Mouse (Mus musculus): ENCODE data around the gene Doc2a.

GRCm38 (mm10) chr7:126867534-126867933, 20.3 kb downstream of the Doc2a start:
- TF ChIP-seq HCFC1 (IDR thresholded peaks at IDR 0.05; ENCODE audit: borderline replicate concordance, insufficient read depth, low read length) (no peak), ZNF384 (IDR thresholded peaks at IDR 0.05; ENCODE audit: low read depth, low read length) (no peak)
